Mouse (Mus musculus): Measurements from ENCODE around the gene Frmd5.

GRCm38 (mm10) chr2:121806959-121807653 lies at the start of gene Frmd5:
- TF ChIP-seq MYOD1 (IDR thresholded peaks at IDR 0.05; ENCODE audit: control insufficient read depth in 1 of 3, insufficient read length in 2 of 3, low read depth in 2 of 3) (no peak), POLR2A (IDR thresholded peaks at IDR 0.05; ENCODE audit: insufficient read length, low read depth) (no peak), USF1 (IDR thresholded peaks at IDR 0.05; ENCODE audit: low read depth) (no peak), MAX (IDR thresholded peaks at IDR 0.05; ENCODE audit: low read depth) (no peak), REST (IDR thresholded peaks at IDR 0.05; ENCODE audit: insufficient read depth, insufficient read length) (no peak)
